Mouse (Mus musculus) neural tube, embryonic 11.5 days (tissue): ENCODE data around the gene Glis3. TPM values are rescaled to one million over a fixed set of nuclear protein-coding genes. Genes with fewer than 3 reads are reported as not detected.

Experiments used
- ATAC-seq: fragments of 200-750 bp; cut with Nextera tagmentation; 2 replicates; pipeline ENCODE4 v1.8.0; 2017; ENCODE audit warnings: moderate number of reproducible peaks, mild to moderate bottlenecking, moderate TSS enrichment, moderate library complexity; ENCODE audit not compliant: insufficient read depth, low FRiP score, low TSS enrichment
- DNase-seq: peaks from one replicate; pipeline ENCODE4 v3.0.0-alpha.2; 2015; ENCODE audit warnings: low spot score
- H3K27ac ChIP-seq: fragments of 300-500 bp; sonication (generic); 2 replicates; pipeline ENCODE4 v1.5.1; 2014; ENCODE audit warnings: low read depth, mild to moderate bottlenecking, low read length
- H3K27me3 ChIP-seq: fragments of 300-500 bp; sonication (generic); 2 replicates; pipeline ENCODE4 v1.6.1; 2014; ENCODE audit warnings: mild to moderate bottlenecking, low read length, mixed read lengths; ENCODE audit not compliant: control insufficient read depth, insufficient read depth
- H3K36me3 ChIP-seq: fragments of 300-500 bp; sonication (generic); 2 replicates; pipeline ENCODE4 v1.6.1; 2014; ENCODE audit warnings: mild to moderate bottlenecking, low read length, moderate library complexity, mixed read lengths; ENCODE audit not compliant: control insufficient read depth, insufficient read depth
- H3K4me1 ChIP-seq: fragments of 300-500 bp; sonication (generic); 2 replicates; pipeline ENCODE4 v1.6.1; 2014; ENCODE audit warnings: low read length, mixed read lengths; ENCODE audit not compliant: control insufficient read depth, insufficient read depth
- H3K4me2 ChIP-seq: fragments of 300-500 bp; sonication (generic); 2 replicates; pipeline ENCODE4 v1.6.1; 2014; ENCODE audit warnings: low read depth, mild to moderate bottlenecking, moderate library complexity
- H3K4me3 ChIP-seq: fragments of 300-500 bp; sonication (generic); 2 replicates; pipeline ENCODE4 v1.5.1; 2014; ENCODE audit warnings: low read depth, low read length
- H3K9ac ChIP-seq: fragments of 300-500 bp; sonication (generic); 2 replicates; pipeline ENCODE4 v1.6.1; 2014; ENCODE audit warnings: mild to moderate bottlenecking, low read length
- H3K9me3 ChIP-seq: fragments of 300-500 bp; sonication (generic); 2 replicates; pipeline ENCODE4 v1.6.1; 2016; ENCODE audit warnings: low read length; ENCODE audit not compliant: control insufficient read depth
- WGBS: fragments of 180-500 bp; shearing (Covaris S2); extraction: QIAGEN DNeasy Blood & Tissue Kit; methylation state at CpG from one replicate; pipeline ENCODE4 v1.1.7; 2014; 5-methylcytosine and 5-hydroxymethylcytosine counted together
- polyA plus RNA-seq: library from polyadenylated mRNA; unstranded; fragments of >200 nt; fragmentation: Nextera tagmentation; extraction: Ambion mirVana; gene quantifications from 2 replicates; pipeline ENCODE4 v1.2.1, GENCODE M21; 2014

Gene Glis3
- polyA plus RNA-seq, 1 experiment from 2014 or later: 1.6 TPM

- Histone ChIP-seq H3K4me2 (no peak overlapping the region), H3K9ac (no peak overlapping the region), H3K27ac (no peak overlapping the region), H3K27me3 (no peaks in the 10 kb centered on the region), H3K36me3 (no peaks in the 10 kb centered on the region), H3K4me3 (no peak overlapping the region), H3K4me1 (peaks cover 15% of the 10 kb centered on the region; the same call in 1 of the 2 replicates), H3K9me3 (no peaks in the 10 kb centered on the region)
- DNase-seq (no peak), ATAC-seq (no peak)
- WGBS: 69% methylated on average over 9 of the region's 9 CpGs
Observed at GRCm38 (mm10) chr19:28298669-28299068, 381.2 kb downstream of the Glis3 start.

- 78% methylated on average over 4 of the region's 4 CpGs for WGBS
- H3K36me3 ChIP-seq: no peaks in the 10 kb centered on the region
Observed at GRCm38 (mm10) chr19:28291596-28291995, 388.3 kb downstream of the Glis3 start.

GRCm38 (mm10) chr19:28289457-28289856 is 390.4 kb downstream of the Glis3 start:
- 74% methylated on average over 4 of the region's 4 CpGs for WGBS
- DNase-seq: no peak
- no peak overlapping the region for H3K27ac ChIP-seq

More at GRCm38 (mm10) chr19:28291596-28291995, 388.3 kb downstream of the Glis3 start:
- H3K9ac ChIP-seq: no peak overlapping the region
- H3K4me1 ChIP-seq: no peaks in the 10 kb centered on the region
- no peaks in the 10 kb centered on the region for H3K9me3 ChIP-seq
- DNase-seq: no peak
- no peak overlapping the region for H3K4me3 ChIP-seq
- no peak for ATAC-seq
- H3K27ac ChIP-seq: no peak overlapping the region
- H3K4me2 ChIP-seq: no peak overlapping the region
- no peaks in the 10 kb centered on the region for H3K27me3 ChIP-seq

GRCm38 (mm10) chr19:28287431-28287830 is 392.4 kb downstream of the Glis3 start:
- Histone ChIP-seq H3K9me3 (no peaks in the 10 kb centered on the region), H3K4me2 (no peak overlapping the region), H3K4me3 (no peak overlapping the region), H3K27ac (no peak overlapping the region), H3K36me3 (no peaks in the 10 kb centered on the region), H3K27me3 (no peaks in the 10 kb centered on the region), H3K4me1 (no peaks in the 10 kb centered on the region), H3K9ac (no peak overlapping the region)
- WGBS: 45% methylated on average over 2 of the region's 2 CpGs
- ATAC-seq (no peak), DNase-seq (no peak)

More at GRCm38 (mm10) chr19:28289457-28289856, 390.4 kb downstream of the Glis3 start:
- Histone ChIP-seq H3K4me1 (no peaks in the 10 kb centered on the region), H3K36me3 (no peaks in the 10 kb centered on the region), H3K9ac (no peak overlapping the region), H3K4me2 (no peak overlapping the region), H3K27me3 (no peaks in the 10 kb centered on the region), H3K9me3 (no peaks in the 10 kb centered on the region), H3K4me3 (no peak overlapping the region)
- no peak for ATAC-seq

- H3K27me3 ChIP-seq: no peaks in the 10 kb centered on the region
- no peak overlapping the region for H3K4me3 ChIP-seq
- no peak for DNase-seq
- H3K36me3 ChIP-seq: no peaks in the 10 kb centered on the region
- 88% methylated on average over 7 of the region's 7 CpGs for WGBS
- H3K4me2 ChIP-seq: no peak overlapping the region
- no peaks in the 10 kb centered on the region for H3K9me3 ChIP-seq
- no peaks in the 10 kb centered on the region for H3K4me1 ChIP-seq
- ATAC-seq: no peak
- H3K27ac ChIP-seq: no peak overlapping the region
- no peak overlapping the region for H3K9ac ChIP-seq
Observed at GRCm38 (mm10) chr19:28284098-28284569, 395.7 kb downstream of the Glis3 start.

GRCm38 (mm10) chr19:28283241-28284097 is 396.4 kb downstream of the Glis3 start:
- no peaks in the 10 kb centered on the region for H3K9me3 ChIP-seq
- 81% methylated on average over 7 of the region's 7 CpGs for WGBS
- H3K4me3 ChIP-seq: no peak overlapping the region
- H3K27ac ChIP-seq: no peak overlapping the region
- H3K9ac ChIP-seq: no peak overlapping the region
- ATAC-seq (no peak), DNase-seq (no peak)
- no peaks in the 10 kb centered on the region for H3K4me1 ChIP-seq
- H3K27me3 ChIP-seq: no peaks in the 10 kb centered on the region
- H3K36me3 ChIP-seq: no peaks in the 10 kb centered on the region
- no peak overlapping the region for H3K4me2 ChIP-seq

- H3K9ac ChIP-seq: no peak overlapping the region
- H3K4me1 ChIP-seq: peaks cover 5% of the 10 kb centered on the region; the same call in 1 of the 2 replicates
- no peaks in the 10 kb centered on the region for H3K9me3 ChIP-seq
- H3K27ac ChIP-seq: no peak overlapping the region
- ATAC-seq: no peak
- no peak for DNase-seq
- no peak overlapping the region for H3K4me3 ChIP-seq
- no peaks in the 10 kb centered on the region for H3K36me3 ChIP-seq
- 83% methylated on average over 4 of the region's 4 CpGs for WGBS
- no peaks in the 10 kb centered on the region for H3K27me3 ChIP-seq
- no peak overlapping the region for H3K4me2 ChIP-seq
Observed at GRCm38 (mm10) chr19:28281405-28281804, 398.5 kb downstream of the Glis3 start.

- Histone ChIP-seq H3K4me1 (peaks cover 5% of the 10 kb centered on the region; the same call in 1 of the 2 replicates), H3K9me3 (no peaks in the 10 kb centered on the region), H3K27me3 (no peaks in the 10 kb centered on the region), H3K27ac (no peak overlapping the region), H3K4me2 (no peak overlapping the region), H3K36me3 (no peaks in the 10 kb centered on the region), H3K9ac (no peak overlapping the region), H3K4me3 (no peak overlapping the region)
- DNase-seq (peak; percentile 24), ATAC-seq (no peak)
- 57% methylated on average over 2 of the region's 2 CpGs for WGBS
Observed at GRCm38 (mm10) chr19:28277104-28277503, 402.8 kb downstream of the Glis3 start.

- Histone ChIP-seq H3K27ac (no peak overlapping the region), H3K36me3 (no peaks in the 10 kb centered on the region), H3K4me3 (no peak overlapping the region), H3K4me2 (no peak overlapping the region), H3K9ac (no peak overlapping the region), H3K9me3 (no peaks in the 10 kb centered on the region), H3K4me1 (peaks cover 5% of the 10 kb centered on the region; the same call in 1 of the 2 replicates), H3K27me3 (no peaks in the 10 kb centered on the region)
- ATAC-seq (no peak), DNase-seq (no peak)
- WGBS: 86% methylated on average over 2 of the region's 2 CpGs
Observed at GRCm38 (mm10) chr19:28274501-28274900, 405.4 kb downstream of the Glis3 start.
